Mouse (Mus musculus): ENCODE results near the gene Gabbr1.

- TF ChIP-seq POLR2A (IDR thresholded peaks at IDR 0.05; ENCODE audit: borderline replicate concordance, extremely low read depth, insufficient read depth, insufficient read length, poor library complexity, severe bottlenecking) (peak; percentile 91; the same call in 1 of the 2 replicates), CTCF (IDR thresholded peaks at IDR 0.05; ENCODE audit: borderline replicate concordance, extremely low read depth, insufficient read depth, insufficient read length) (no peak)
Observed at GRCm38 (mm10) chr17:37050399-37050798, 4.6 kb downstream of the Gabbr1 start.

Data from brain, embryonic 14.5 days (tissue).